Mouse (Mus musculus) liver, postnatal 0 days (tissue): ENCODE measurements around the gene Tbc1d12.

Source experiments
- CTCF ChIP-seq: sonication (generic); IDR thresholded peaks from 2 replicates; pipeline ENCODE4 v1.5.1; 2016; ENCODE audit warnings: antibody characterized with exemption, low read depth
- EP300 ChIP-seq: IDR thresholded peaks from 2 replicates; pipeline ENCODE4 v1.6.1; 2016; ENCODE audit warnings: antibody characterized with exemption, low read depth, mild to moderate bottlenecking

DNA sequence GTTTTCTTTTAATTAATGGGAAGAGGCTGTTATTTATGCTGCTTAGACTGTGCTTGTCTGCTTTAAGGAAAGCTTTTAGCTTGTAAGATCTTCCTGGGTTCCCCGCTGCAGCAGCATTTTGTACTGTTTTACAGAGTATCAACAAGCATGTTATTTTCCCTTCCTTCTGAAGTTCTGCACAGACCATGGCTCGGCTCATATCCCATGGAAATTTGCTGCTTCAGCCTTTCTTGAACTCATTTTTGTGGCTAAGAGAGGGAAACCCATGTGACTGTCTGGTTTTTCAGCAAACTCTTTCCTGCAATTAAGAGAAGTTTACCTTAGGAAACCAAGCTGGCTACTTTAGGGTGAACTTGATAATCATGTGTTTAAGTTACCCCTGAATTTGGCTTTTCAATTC lies 10.0 kb downstream of the Tbc1d12 start:
- TF ChIP-seq CTCF (no peak), EP300 (no peak)
